Comparison of ENCODE assay signal across 24 mouse cellular contexts in the genomic region with DNA sequence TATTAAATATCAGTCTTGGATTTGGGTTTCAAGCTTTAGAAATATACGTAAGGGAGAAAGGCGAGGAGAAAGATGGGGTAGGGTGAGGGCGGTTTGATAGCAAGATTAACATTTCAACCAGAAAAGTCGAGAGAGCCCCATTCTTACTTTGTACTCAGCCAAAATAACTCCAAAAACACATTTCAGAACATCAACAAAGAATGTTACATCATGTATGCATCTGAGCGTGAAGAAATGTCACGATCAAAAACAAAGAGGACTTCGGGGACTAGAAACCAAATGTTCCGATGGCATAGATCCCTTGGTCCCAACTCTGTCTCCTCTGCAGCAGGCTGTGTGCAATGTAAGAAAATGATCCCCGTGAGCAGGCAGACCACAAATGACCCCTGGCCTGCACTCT. TPM values are rescaled to one million over a fixed set of nuclear protein-coding genes. Genes with fewer than 3 reads are reported as not detected.
DNase-seq lines count a peak whose midpoint lies in the region; ATAC-seq lines count a peak whose summit lies in the region.
"Had no signal": no experiment of that assay in that cellular context is flagged by ENCODE, and none has a peak within 500 bp of the region (broad histone marks: within the 10 kb centered on the region; RNA-seq: fewer than 3 reads in every experiment).

No protein-coding gene starts in this region.

- 70% methylated on average over 9 of the region's 9 CpGs for WGBS in neural tube, embryonic 13.5 days

- DNase-seq in cerebellum, adult 9-10 months = peak; percentile 25
- no peak for DNase-seq in cerebellum, adult 11 months
- no peak for DNase-seq in frontal cortex, postnatal 25 days (ENCODE audit: low spot score in 2 of 2)
- no peak for DNase-seq in neural tube, embryonic 10.5 days (ENCODE audit: extremely low spot score, low spot score)
- DNase-seq in lung, adult 18-20 months = no peak
- DNase-seq: adrenal gland, adult 8-10 months; adrenal gland, postnatal 25 days; cerebellum, adult 2 months; cerebellum, postnatal 36 days; gastrocnemius, postnatal 10 days; gastrocnemius, postnatal 36 days; heart, adult 2 months; heart, postnatal 14 days; heart, postnatal 4 days had no signal

- peaks cover 23% of the 10 kb centered on the region for H3K27me3 ChIP-seq in neural tube, embryonic 13.5 days
- H3K27me3 ChIP-seq: forebrain, embryonic 15.5 days had no signal

- no peak overlapping the region for H3K4me2 ChIP-seq in neural tube, embryonic 13.5 days
- H3K4me2 ChIP-seq: forebrain, embryonic 15.5 days; heart, embryonic 13.5 days; hindbrain, embryonic 14.5 days had no signal

- peaks cover 11% of the 10 kb centered on the region; the same call in 1 of the 2 replicates for H3K4me1 ChIP-seq in neural tube, embryonic 13.5 days (replicated peaks)

- H3K36me3 ChIP-seq in neural tube, embryonic 13.5 days = no peaks in the 10 kb centered on the region
- H3K36me3 ChIP-seq: forebrain, embryonic 10.5 days; forebrain, embryonic 15.5 days; heart, embryonic 10.5 days; heart, embryonic 13.5 days had no signal

- no peak overlapping the region for H3K4me3 ChIP-seq in neural tube, embryonic 13.5 days
- H3K4me3 ChIP-seq: forebrain, embryonic 10.5 days; forebrain, embryonic 15.5 days; heart, adult 2 months; heart, embryonic 10.5 days; heart, embryonic 13.5 days had no signal

- peak; percentile 36; the same call in 1 of the 2 replicates for ATAC-seq in frontal cortex, adult (ENCODE audit: low TSS enrichment)
- ATAC-seq in neural tube, embryonic 13.5 days (ENCODE audit: low read depth) = no peak
- ATAC-seq: activated CD4-positive, CD25-positive, alpha-beta regulatory T cell, adult 4 months; forebrain, embryonic 15.5 days; hindbrain, postnatal 0 days; inflammation-experienced regulatory T-cells, adult 6 months had no signal

- no peaks in the 10 kb centered on the region for H3K9me3 ChIP-seq in neural tube, embryonic 13.5 days
- H3K9me3 ChIP-seq: forebrain, embryonic 10.5 days; forebrain, embryonic 15.5 days; heart, embryonic 10.5 days; heart, embryonic 13.5 days had no signal

- no peak overlapping the region for H3K9ac ChIP-seq in neural tube, embryonic 13.5 days
- H3K9ac ChIP-seq: forebrain, embryonic 15.5 days; heart, embryonic 13.5 days; hindbrain, embryonic 14.5 days had no signal

- 0 out of 2 replicates have a peak overlapping the region, but pooled peaks have one; percentile 13 for H3K27ac ChIP-seq in neural tube, embryonic 13.5 days (replicated peaks)
- H3K27ac ChIP-seq: forebrain, embryonic 10.5 days; forebrain, embryonic 15.5 days; heart, adult 2 months; heart, embryonic 10.5 days; heart, embryonic 13.5 days; hindbrain, embryonic 14.5 days; hindbrain, postnatal 0 days had no signal

RNA-seq across cellular contexts. Expression of a gene that starts 2.4 kb away (rescaled TPM):
- 27.1 and 38.0 TPM in 2 replicates for polyA plus RNA-seq in neural tube, embryonic 13.5 days (2015; fragmentation: Nextera tagmentation; extraction: Ambion mirVana)
